Mouse (Mus musculus) kidney, embryonic 16.5 days (tissue): ENCODE results near the gene Fam71e1. TPM values are rescaled to one million over a fixed set of nuclear protein-coding genes. Genes with fewer than 3 reads are reported as not detected.

Experiments
- ATAC-seq: fragments of 200-750 bp; cut with Nextera tagmentation; 2 replicates; pipeline ENCODE4 v1.8.0; 2017; ENCODE audit warnings: moderate TSS enrichment; ENCODE audit not compliant: low FRiP score, low TSS enrichment
- H3K27ac ChIP-seq: fragments of 300-500 bp; sonication (generic); 2 replicates; pipeline ENCODE4 v1.5.1; 2014; ENCODE audit warnings: low read length
- H3K27me3 ChIP-seq: fragments of 300-500 bp; sonication (generic); 2 replicates; pipeline ENCODE4 v1.6.1; 2014; ENCODE audit warnings: low read length, control low read depth, mixed read lengths; ENCODE audit not compliant: insufficient read depth
- H3K36me3 ChIP-seq: fragments of 300-500 bp; sonication (generic); 2 replicates; pipeline ENCODE4 v1.6.1; 2014; ENCODE audit warnings: low read length, control low read depth, mixed read lengths; ENCODE audit not compliant: insufficient read depth
- H3K4me1 ChIP-seq: fragments of 300-500 bp; sonication (generic); 2 replicates; pipeline ENCODE4 v1.6.1; 2014; ENCODE audit warnings: low read length, control low read depth, mixed read lengths; ENCODE audit not compliant: insufficient read depth
- H3K4me2 ChIP-seq: fragments of 300-500 bp; sonication (generic); replicated peaks from 2 replicates; pipeline ENCODE4 v1.6.1; 2014; ENCODE audit warnings: low read depth, low read length
- H3K4me3 ChIP-seq: fragments of 300-500 bp; sonication (generic); 2 replicates; pipeline ENCODE4 v1.5.1; 2014; ENCODE audit warnings: mild to moderate bottlenecking, low read length
- H3K9ac ChIP-seq: fragments of 300-500 bp; sonication (generic); replicated peaks from 2 replicates; pipeline ENCODE4 v1.6.1; 2014; ENCODE audit warnings: low read length
- H3K9me3 ChIP-seq: fragments of 300-500 bp; sonication (generic); 2 replicates; pipeline ENCODE4 v1.6.1; 2016; ENCODE audit warnings: low read length, control low read depth
- WGBS: fragments of 180-500 bp; shearing (Covaris S2); extraction: QIAGEN DNeasy Blood & Tissue Kit; methylation state at CpG from one replicate; pipeline ENCODE4 v1.1.7; 2014; 5-methylcytosine and 5-hydroxymethylcytosine counted together
- polyA plus RNA-seq: library from polyadenylated mRNA; unstranded; fragments of >200 nt; fragmentation: Nextera tagmentation; extraction: Ambion mirVana; gene quantifications from 2 replicates; pipeline ENCODE4 v1.2.1, GENCODE M21; 2015

Fam71e1 gene
- polyA plus RNA-seq, 1 experiment from 2014 or later = 15.4 TPM

- H3K36me3 ChIP-seq = peaks cover 44% of the 10 kb centered on the region
- no peaks in the 10 kb centered on the region for H3K9me3 ChIP-seq
- no peak for ATAC-seq
Observed at GRCm38 (mm10) chr7:44532918-44533745, 36.8 kb downstream of the Fam71e1 start.

GRCm38 (mm10) chr7:44533746-44534045, 37.3 kb downstream of the Fam71e1 start:
- H3K27me3 ChIP-seq = no peaks in the 10 kb centered on the region
- no peak overlapping the region for H3K9ac ChIP-seq
- peaks cover 49% of the 10 kb centered on the region for H3K36me3 ChIP-seq
- no peak overlapping the region for H3K4me3 ChIP-seq
- H3K27ac ChIP-seq = no peak overlapping the region
- ATAC-seq = no peak
- H3K4me2 ChIP-seq = no peak overlapping the region
- H3K9me3 ChIP-seq = no peaks in the 10 kb centered on the region
- WGBS = 75% methylated on average over 12 of the region's 12 CpGs
- H3K4me1 ChIP-seq = no peaks in the 10 kb centered on the region

More at GRCm38 (mm10) chr7:44532918-44533745, 36.8 kb downstream of the Fam71e1 start:
- Histone ChIP-seq H3K4me2 (no peak overlapping the region), H3K27ac (no peak overlapping the region), H3K27me3 (no peaks in the 10 kb centered on the region), H3K4me3 (no peak overlapping the region), H3K9ac (no peak overlapping the region), H3K4me1 (no peaks in the 10 kb centered on the region)
- 78% methylated on average over 29 of the region's 29 CpGs for WGBS

- Histone ChIP-seq H3K9me3 (no peaks in the 10 kb centered on the region), H3K36me3 (peaks cover 55% of the 10 kb centered on the region), H3K4me1 (no peaks in the 10 kb centered on the region), H3K4me3 (no peak overlapping the region), H3K27me3 (no peaks in the 10 kb centered on the region), H3K4me2 (no peak overlapping the region), H3K9ac (no peak overlapping the region), H3K27ac (no peak overlapping the region)
- whole genome bisulfite sequencing = 87% methylated on average over 13 of the region's 13 CpGs
- ATAC-seq = no peak
Observed at GRCm38 (mm10) chr7:44534242-44534641, 37.9 kb downstream of the Fam71e1 start.

- Histone ChIP-seq H3K36me3 (peaks cover 61% of the 10 kb centered on the region), H3K4me2 (no peak overlapping the region), H3K9ac (no peak overlapping the region)
Observed at GRCm38 (mm10) chr7:44534656-44535441, 38.5 kb downstream of the Fam71e1 start.

GRCm38 (mm10) chr7:44535657-44536589, 39.5 kb downstream of the Fam71e1 start:
- 91% methylated on average over 27 of the region's 27 CpGs for WGBS
- H3K36me3 ChIP-seq = peaks cover 71% of the 10 kb centered on the region
- H3K9me3 ChIP-seq = no peaks in the 10 kb centered on the region
- H3K4me3 ChIP-seq = no peak overlapping the region
- ATAC-seq = no peak
- no peak overlapping the region for H3K27ac ChIP-seq
- no peaks in the 10 kb centered on the region for H3K4me1 ChIP-seq
- no peaks in the 10 kb centered on the region for H3K27me3 ChIP-seq
- H3K9ac ChIP-seq = no peak overlapping the region
- H3K4me2 ChIP-seq = no peak overlapping the region

More at GRCm38 (mm10) chr7:44534656-44535441, 38.5 kb downstream of the Fam71e1 start:
- 81% methylated on average over 19 of the region's 19 CpGs for WGBS
- H3K27me3 ChIP-seq = no peaks in the 10 kb centered on the region
- H3K9me3 ChIP-seq = no peaks in the 10 kb centered on the region
- no peak for ATAC-seq
- no peak overlapping the region for H3K4me3 ChIP-seq
- H3K4me1 ChIP-seq = no peaks in the 10 kb centered on the region
- no peak overlapping the region for H3K27ac ChIP-seq

GRCm38 (mm10) chr7:44536590-44536968, 40.2 kb downstream of the Fam71e1 start:
- H3K4me3 ChIP-seq = no peak overlapping the region
- H3K9ac ChIP-seq = no peak overlapping the region
- H3K27ac ChIP-seq = no peak overlapping the region
- no peak for ATAC-seq
- WGBS = 87% methylated on average over 6 of the region's 6 CpGs
- H3K36me3 ChIP-seq = peaks cover 78% of the 10 kb centered on the region
- H3K4me1 ChIP-seq = no peaks in the 10 kb centered on the region
- no peak overlapping the region for H3K4me2 ChIP-seq
- H3K9me3 ChIP-seq = no peaks in the 10 kb centered on the region
- no peaks in the 10 kb centered on the region for H3K27me3 ChIP-seq

- no peak for ATAC-seq
- no peak overlapping the region for H3K4me2 ChIP-seq
- H3K27me3 ChIP-seq = no peaks in the 10 kb centered on the region
- H3K9me3 ChIP-seq = no peaks in the 10 kb centered on the region
- no peak overlapping the region for H3K4me3 ChIP-seq
- H3K4me1 ChIP-seq = no peaks in the 10 kb centered on the region
- no peak overlapping the region for H3K9ac ChIP-seq
- no peak overlapping the region for H3K27ac ChIP-seq
- H3K36me3 ChIP-seq = peaks cover 81% of the 10 kb centered on the region
- WGBS = 68% methylated on average over 7 of the region's 7 CpGs
Observed at GRCm38 (mm10) chr7:44537009-44537408, 40.6 kb downstream of the Fam71e1 start.

GRCm38 (mm10) chr7:44537496-44537895, 41.1 kb downstream of the Fam71e1 start:
- Histone ChIP-seq H3K9ac (no peak overlapping the region), H3K36me3 (peaks cover 86% of the 10 kb centered on the region), H3K27me3 (no peaks in the 10 kb centered on the region), H3K4me3 (no peak overlapping the region), H3K4me1 (no peaks in the 10 kb centered on the region), H3K4me2 (no peak overlapping the region), H3K27ac (no peak overlapping the region), H3K9me3 (no peaks in the 10 kb centered on the region)
- 91% methylated on average over 13 of the region's 13 CpGs for WGBS
- no peak for ATAC-seq

GRCm38 (mm10) chr7:44538756-44539624, 42.6 kb downstream of the Fam71e1 start:
- Histone ChIP-seq H3K9ac (no peak overlapping the region), H3K27me3 (no peaks in the 10 kb centered on the region), H3K9me3 (no peaks in the 10 kb centered on the region), H3K4me3 (no peak overlapping the region), H3K36me3 (peaks cover 84% of the 10 kb centered on the region), H3K4me1 (no peaks in the 10 kb centered on the region), H3K27ac (no peak overlapping the region), H3K4me2 (no peak overlapping the region)
- no peak for ATAC-seq
- 93% methylated on average over 41 of the region's 41 CpGs for WGBS
